Mouse (Mus musculus) MEL (cell line): ENCODE data around the gene Acer1.

ENCODE experiments used
- E2F4 ChIP-seq: IDR thresholded peaks from 2 replicates; pipeline ENCODE4 v1.6.1; 2011; ENCODE audit warnings: low read depth, low read length, improper control_type of control experiment, borderline replicate concordance
- EP300 ChIP-seq, 2 experiments: IDR thresholded peaks; 2 replicates each; pipeline ENCODE4 v1.6.1; 2011; ENCODE audit warnings: improper control_type of control experiment in 2 of 2, low read length in 2 of 2, low read depth in 1 of 2, mild to moderate bottlenecking in 1 of 2
- MYC ChIP-seq: IDR thresholded peaks from 2 replicates; pipeline ENCODE4 v1.6.1; 2011; ENCODE audit warnings: low read depth, mild to moderate bottlenecking, low read length, improper control_type of control experiment, moderate library complexity

DNA sequence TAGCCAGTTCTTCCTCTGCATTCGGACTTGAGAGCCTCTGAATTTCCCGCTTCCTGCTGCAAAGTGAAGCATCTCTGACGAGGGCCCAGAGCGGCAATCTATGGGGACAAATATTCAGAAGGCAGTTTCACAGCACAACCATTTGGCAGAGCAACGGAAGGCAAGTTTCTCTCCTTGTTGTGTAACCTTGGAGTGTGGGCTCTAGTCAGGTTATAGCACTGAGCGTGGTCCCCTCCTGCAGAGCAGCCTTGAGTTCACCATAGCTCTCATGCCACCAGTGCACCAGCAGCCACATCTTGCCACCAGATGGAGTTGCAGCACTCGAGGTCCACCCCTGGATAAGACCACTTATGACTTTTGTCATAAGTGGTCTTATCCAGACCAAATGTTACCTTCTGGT, 6.5 kb upstream of the Acer1 start:
- no peak for TF ChIP-seq EP300 (IDR thresholded peaks at IDR 0.05; ENCODE audit: low read depth in 1 of 2, low read length in 2 of 2)
- no peak for TF ChIP-seq E2F4
- TF ChIP-seq MYC, result no peak
